Mouse (Mus musculus) frontal cortex, adult (tissue): Measurements from ENCODE around the gene Epb41.

ENCODE experiments used
- ATAC-seq: cut with Nextera tagmentation; 2 replicates; pipeline ENCODE4 v1.9.2; 2017; ENCODE audit warnings: mild to moderate bottlenecking, moderate library complexity, mixed read lengths; ENCODE audit not compliant: low TSS enrichment

Gene Epb41

DNA sequence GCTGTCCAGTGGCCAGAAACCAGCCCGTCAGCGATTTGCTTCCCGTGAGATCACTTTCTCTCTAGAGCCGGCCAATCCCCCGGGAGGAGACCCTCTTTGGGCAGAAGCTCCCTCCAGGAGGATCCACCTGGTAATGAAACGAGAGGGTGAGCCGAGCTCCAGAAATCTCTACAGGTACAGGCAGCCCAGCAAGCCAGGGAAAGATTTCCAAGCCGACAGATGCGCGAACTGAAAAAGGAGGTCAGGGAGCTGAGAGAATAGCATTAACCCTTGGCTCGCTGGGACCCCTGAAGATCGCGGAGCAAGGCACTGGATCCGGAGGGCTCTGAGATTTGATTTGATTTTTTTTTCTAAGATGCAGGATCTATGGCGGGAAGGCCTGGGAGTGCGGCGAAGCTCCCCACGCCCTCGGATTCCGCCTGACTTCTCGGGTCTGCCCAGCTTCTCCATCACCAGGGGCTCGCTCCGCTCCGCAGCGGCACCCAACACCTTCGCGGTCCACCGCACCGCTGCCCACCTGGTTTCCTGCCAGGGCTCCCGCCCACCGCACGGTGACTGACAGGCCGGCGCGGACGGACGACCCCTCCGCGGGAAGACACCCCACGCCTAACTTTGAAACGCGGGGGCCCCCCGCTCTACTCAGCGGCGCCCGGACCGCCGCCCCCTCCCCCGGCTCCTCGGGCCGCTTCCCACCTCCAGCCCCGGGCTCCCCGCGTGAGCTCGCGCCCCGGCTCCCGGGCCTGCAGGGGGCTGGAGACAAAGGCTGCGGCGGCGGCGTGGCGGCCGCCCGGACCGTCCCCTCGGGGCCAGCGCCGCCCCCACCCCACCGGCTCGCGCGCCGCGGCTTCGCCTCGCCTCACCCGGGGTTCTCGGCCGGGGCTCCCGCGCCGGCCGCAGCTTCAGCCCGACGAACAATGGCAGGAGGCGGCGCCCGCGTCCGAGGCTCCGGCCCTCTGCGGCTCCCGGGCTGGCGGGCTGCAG lies 26.8 kb downstream of the Epb41 start:
- peak; percentile 13 for ATAC-seq

GRCm38 (mm10) chr4:132043726-132044125 lies 31.4 kb downstream of the Epb41 start:
- ATAC-seq = peak; percentile 66; the same call in 1 of the 2 replicates

- no peak for ATAC-seq
Observed at GRCm38 (mm10) chr4:132041471-132042332, 33.4 kb downstream of the Epb41 start.

DNA sequence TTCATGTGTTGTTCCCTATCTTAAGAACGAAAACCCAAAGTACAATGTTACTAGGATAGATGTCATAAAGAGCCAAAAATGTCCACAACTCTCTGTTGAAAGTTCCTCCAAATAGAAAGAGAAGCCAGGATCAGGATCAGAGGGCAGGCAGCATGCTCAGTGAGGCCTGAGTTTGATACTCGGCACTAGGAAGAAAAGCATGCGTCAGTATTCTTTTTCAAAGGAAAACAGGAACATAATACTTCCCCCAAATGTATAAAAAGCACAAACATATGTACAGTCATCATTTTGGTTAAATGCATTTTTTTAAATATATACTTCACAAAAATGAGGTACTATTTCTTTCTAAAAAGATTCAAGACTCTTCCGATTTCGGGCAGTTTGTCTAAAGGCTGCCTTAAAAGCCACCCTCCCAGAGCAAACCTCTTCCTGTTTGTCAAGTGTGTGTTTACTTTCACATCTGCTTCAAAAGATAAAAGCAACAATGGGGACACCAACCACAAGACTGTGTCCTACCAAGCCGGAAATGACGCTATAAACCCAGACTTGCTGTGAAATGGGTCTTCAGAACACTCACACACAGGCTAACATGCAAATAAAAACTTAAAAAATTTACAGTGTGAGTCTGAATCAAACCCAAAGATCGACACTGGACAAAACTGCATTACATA lies 35.0 kb downstream of the Epb41 start:
- no peak for ATAC-seq

DNA sequence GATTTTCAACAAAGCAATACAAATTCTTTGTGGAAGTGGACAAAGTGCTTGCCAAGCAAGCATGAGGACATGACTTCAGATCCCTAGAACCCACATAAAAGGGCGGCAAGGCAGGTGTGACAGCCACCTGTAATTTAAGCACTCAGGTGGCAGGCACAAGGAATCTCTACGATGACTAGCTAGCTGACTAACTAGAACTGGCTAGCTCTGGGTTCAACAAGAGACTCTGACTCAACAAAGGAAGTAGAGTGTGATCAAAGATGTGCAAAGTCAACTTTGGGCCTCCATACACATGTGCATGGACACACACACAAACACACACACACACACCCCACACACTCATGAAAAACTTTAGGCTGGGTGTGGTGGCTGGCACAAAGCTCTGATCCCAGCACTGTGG lies 35.6 kb downstream of the Epb41 start:
- no peak for ATAC-seq

GRCm38 (mm10) chr4:132038809-132039208 lies 36.3 kb downstream of the Epb41 start:
- no peak for ATAC-seq

DNA sequence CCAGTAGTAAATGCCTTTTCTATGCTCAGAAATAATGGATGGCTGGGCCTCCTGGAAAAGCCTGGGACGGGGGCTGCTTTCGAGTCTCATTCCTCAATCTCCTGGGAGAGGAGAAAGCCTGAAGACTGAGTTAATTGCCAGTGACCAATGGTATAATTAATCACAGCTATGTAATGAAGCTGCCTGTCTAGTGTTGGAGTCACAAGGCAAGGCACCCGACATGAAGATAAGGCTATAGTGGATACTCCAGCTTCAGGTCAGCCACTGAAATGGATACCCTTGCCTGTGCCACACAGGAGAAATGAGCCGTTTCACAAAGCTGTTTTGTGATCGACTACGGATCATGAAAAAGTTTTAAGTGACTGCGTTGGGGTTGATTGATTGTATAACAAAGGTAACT lies 37.1 kb downstream of the Epb41 start:
- ATAC-seq = no peak

GRCm38 (mm10) chr4:132037137-132037536 lies 38.0 kb downstream of the Epb41 start:
- no peak for ATAC-seq

DNA sequence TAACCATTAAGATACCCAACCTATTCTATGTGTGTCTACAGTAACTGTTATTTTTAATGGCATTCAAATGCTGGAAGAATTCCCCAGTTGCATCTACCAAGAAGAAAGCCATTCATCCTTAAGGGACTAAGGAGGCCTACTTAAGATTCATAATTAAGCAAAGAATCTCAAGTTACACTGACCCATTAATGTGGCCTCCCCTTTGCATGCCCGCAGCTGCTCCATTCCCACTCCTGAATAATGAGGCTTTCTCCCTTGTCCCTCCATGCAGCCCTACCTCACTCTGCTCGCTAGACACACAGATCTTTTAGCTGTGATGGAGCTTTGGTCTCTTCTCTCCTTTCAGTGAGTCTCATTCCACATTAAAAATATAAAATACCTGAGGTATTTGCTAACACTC lies 40.9 kb downstream of the Epb41 start:
- no peak for ATAC-seq

- no peak for ATAC-seq
Observed at GRCm38 (mm10) chr4:132033183-132033582, 41.9 kb downstream of the Epb41 start.

GRCm38 (mm10) chr4:132029851-132030741 lies 45.0 kb downstream of the Epb41 start:
- no peak for ATAC-seq

- no peak for ATAC-seq
Observed at GRCm38 (mm10) chr4:132027806-132028205, 47.3 kb downstream of the Epb41 start.

GRCm38 (mm10) chr4:132027167-132027566 lies 48.0 kb downstream of the Epb41 start:
- ATAC-seq = no peak

DNA sequence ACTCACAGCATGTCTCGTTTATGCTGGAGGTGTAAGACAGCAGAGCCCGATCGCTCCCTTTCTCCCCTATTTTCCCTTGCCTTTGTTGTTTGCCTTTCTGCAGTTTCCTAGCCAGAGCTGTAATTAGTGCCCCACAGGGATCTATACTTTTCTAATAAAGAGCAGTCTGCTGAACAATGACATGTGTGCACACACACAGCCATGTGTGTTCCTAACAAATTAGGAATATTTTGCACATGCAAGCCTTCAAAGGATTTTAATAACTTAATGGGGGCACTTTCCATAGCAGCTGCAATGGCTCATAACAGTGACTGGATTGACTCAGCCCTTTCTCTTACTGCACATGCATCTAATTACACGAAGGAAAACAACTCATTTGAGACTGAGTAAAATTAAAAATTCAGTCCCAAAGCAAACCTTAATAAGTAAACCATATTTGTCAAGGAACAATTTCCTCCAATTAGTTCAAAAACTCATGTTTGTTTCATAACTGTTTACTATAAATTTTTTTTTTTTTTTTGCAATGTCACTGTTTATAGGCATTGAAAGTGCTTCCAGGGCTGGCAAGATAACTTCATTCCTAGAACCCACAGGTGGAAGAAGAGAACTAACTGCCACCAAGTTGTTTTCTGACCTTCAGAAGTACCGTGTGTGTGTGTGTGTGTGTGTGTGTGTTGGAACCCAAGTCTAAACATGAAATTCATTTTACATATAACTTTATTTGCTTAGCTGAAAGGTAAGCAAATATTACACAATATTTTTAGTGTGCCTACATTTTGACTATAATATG lies 49.2 kb downstream of the Epb41 start:
- ATAC-seq = no peak

GRCm38 (mm10) chr4:132025264-132025663 lies 49.9 kb downstream of the Epb41 start:
- no peak for ATAC-seq

- no peak for ATAC-seq
Observed at GRCm38 (mm10) chr4:132023816-132024215, 51.3 kb downstream of the Epb41 start.

GRCm38 (mm10) chr4:132022639-132023038 lies 52.5 kb downstream of the Epb41 start:
- ATAC-seq = no peak

- no peak for ATAC-seq
Observed at GRCm38 (mm10) chr4:132021883-132022282, 53.2 kb downstream of the Epb41 start.

DNA sequence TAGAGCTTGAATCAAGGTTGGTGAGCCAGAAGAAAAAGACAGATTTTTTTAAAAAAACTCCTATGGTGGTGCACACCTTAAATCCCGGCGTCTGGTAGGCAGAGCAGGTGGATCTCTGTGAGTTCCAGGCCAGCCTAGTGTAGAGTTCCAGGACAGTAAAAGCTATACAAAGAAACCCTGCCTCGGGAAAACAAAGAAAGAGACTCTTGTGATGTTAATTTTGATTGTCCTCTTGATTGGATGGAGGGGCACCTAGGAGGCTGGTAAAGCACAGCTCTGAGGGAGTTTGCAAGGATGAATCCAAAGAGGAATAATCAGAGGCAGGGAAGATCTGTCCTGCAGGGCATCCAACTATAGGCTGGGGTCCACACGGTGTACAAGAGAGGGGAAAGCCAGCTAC lies 56.6 kb downstream of the Epb41 start:
- ATAC-seq = no peak

- no peak for ATAC-seq
Observed at GRCm38 (mm10) chr4:132015374-132015773, 59.7 kb downstream of the Epb41 start.
